Mouse (Mus musculus) heart, adult 9 months (tissue): Measurements from ENCODE around the gene Olfr1507.

Source experiments
- DNase-seq, 2 experiments: peaks; one replicate each; pipeline ENCODE4 v3.0.0; 2022; ENCODE audit warnings: low spot score in 2 of 2

Gene Olfr1507

DNA sequence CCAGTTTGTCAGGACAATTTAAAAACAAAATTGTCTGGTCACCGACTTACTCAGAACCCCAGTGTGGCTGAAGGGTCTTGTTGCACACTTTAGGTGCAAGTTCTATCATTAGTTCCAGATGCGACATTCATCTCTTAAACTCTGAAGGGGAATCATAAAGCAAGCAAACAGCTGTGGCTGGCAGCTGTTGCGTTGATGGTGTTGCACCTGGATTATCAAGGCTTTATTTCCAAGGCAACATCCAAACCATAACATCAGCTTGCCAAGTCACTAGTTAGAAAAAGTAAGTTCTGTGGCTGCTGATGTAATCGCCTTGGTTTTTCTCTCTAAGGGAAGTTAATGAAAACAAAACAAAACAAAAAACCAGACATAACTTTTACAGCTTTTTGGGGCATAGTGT is at the start of gene Olfr1507:
TSS of gene Olfr1507 (minus strand) at position 234 of the 400 bp plus-strand sequence.
- no peak for DNase-seq

DNA sequence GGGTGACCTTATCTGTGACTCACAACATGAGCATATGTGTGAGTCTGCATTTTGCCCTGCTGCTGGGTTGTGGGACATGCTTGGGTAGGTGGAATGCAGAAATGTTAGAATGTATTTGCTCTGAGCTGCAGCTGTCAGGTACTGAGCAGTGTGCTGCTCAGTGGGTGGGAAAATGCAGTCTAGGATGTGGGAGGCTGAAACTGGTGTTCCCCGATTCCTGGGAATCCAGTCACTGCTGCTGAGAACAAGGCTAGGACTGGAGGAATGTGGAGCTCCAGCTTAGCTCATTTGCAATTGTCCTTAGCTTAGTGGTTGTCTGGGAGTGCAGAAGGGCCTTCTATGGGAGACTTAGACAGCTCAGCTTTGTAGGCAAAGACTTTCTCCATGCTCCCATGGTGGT is 37.8 kb upstream of the Olfr1507 start:
- no peak for DNase-seq

DNA sequence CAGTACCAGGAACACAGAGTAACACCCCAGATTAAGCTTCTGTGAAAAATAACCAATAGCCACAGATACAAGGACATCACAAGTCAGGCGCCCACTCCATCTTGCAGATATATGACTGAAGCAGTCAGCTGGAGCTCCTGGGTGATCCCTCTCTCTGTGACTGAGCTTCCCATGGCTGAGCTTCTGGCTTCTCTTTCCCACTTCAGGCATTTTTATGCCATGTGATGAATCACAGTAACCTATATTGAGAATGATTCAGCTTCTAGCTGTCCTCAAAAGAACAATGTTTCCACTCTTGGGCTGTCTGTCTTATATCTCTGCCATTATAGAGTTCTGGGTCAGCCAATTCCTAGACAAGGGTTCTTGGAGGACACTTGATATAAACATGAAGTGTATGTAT is 29.4 kb upstream of the Olfr1507 start:
- DNase-seq, result no peak

- DNase-seq, result no peak
These were observed 28.2 kb downstream of the Olfr1507 start, which contains the start of gene Olfr1508 for GRCm38 (mm10) chr14:52467395-52467794. Gene Olfr1508, minus strand, starts transcription at chr14:52467495.

DNA sequence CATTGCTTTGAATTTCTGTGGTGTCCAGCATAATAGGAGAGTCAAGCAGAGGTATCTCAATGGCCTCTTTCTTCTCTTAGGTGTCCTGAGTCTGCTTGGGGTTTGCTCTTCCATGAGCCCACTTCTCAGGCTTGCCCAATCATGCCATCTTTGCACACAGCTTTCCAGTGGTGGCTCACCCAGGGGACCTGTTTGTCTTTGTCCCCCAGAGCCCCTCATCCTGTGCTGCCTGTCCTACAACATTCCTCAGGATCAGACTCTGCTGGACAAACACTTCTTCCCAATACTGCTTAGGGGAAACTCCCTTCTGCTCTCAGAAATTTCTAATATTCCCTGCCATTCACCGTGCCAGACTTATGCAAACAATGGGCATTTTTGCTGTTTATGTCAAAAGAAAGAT is 29.8 kb downstream of the Olfr1507 start:
- no peak for DNase-seq

GRCm38 (mm10) chr14:52461928-52462327 is 33.6 kb downstream of the Olfr1507 start:
- no peak for DNase-seq

GRCm38 (mm10) chr14:52451138-52451537 is 44.4 kb downstream of the Olfr1507 start:
- peak in 1 of 2 experiments; percentile 24 for DNase-seq

GRCm38 (mm10) chr14:52442690-52443089 is 52.9 kb downstream of the Olfr1507 start, which contains the start of gene Olfr1509:
Gene Olfr1509, plus strand, starts transcription at chr14:52442990.
- no peak for DNase-seq
